Mouse (Mus musculus): ENCODE data around the gene Fubp1. TPM values are rescaled to one million over a fixed set of nuclear protein-coding genes. Genes with fewer than 3 reads are reported as not detected.
"Not testable (repeated sequence)": the region's sequence is repeated elsewhere in the genome, so short reads cannot be mapped to it uniquely, and the experiment has no call there.

Fubp1 gene
- polyA plus RNA-seq, 1 experiment, result 49.4 TPM

DNA sequence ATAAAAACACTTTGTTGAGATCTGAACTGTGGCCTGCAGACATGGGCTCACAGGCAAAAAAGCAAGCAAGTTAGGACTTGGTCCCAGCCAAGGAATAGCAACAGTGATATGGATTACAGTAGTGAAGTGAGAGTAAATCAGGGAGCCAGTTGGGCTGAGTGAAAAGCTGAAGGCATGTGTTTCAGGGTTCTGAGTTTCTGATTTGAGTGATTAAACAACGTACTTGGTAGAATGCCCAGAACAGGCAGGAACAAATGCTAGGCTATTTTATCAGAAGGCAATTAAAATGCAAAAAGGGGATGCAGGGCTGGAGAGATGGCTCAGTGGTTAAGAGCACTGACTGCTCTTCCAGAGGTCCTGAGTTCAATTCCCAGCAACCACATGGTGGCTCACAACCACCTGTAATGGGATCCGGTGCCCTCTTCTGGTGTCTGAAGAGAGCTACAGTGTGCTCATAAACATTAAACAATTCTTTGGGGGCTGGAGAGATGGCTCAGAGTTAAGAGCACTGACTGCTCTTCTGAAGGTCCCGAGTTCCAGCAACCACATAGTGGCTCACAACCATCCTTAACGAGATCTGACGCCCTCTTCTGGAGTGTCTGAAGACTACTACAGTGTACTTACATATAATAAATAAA is 35.2 kb downstream of the Fubp1 start:
- TF ChIP-seq POLR2A (IDR thresholded peaks at IDR 0.05; ENCODE audit: borderline replicate concordance, low read depth, low read length) (no peak), CTCF (IDR thresholded peaks at IDR 0.05; ENCODE audit: low read depth, low read length) (no peak)
- Histone ChIP-seq H3K27ac (ENCODE audit: insufficient read depth, low read depth, low read length) (no peak overlapping the region), H3K4me3 (ENCODE audit: insufficient read depth, low read length) (no peak overlapping the region), H3K4me1 (ENCODE audit: control insufficient read depth, insufficient read depth, low read length) (no peaks in the 10 kb centered on the region)

DNA sequence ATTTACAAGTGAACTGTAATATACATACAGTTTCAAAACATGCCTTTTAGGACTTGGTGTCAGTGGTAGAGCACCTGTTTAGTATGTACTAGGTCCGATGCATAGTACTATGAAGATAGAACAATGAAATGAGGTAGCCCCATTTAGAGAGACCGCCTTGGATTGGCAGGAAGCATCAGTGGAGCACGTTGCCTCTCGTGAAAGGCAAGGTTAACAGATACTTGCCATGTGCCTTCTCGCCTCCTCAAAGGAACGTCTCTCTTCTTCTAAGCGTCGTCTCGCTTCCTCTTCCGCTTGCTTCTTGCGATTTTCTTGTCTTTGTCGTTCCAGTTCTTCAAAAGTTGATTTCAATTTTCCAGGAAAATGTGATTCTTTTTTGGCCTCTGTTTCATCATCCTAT is 37.5 kb downstream of the Fubp1 start:
- TF ChIP-seq CTCF (IDR thresholded peaks at IDR 0.05; ENCODE audit: low read depth, low read length) (no peak), POLR2A (IDR thresholded peaks at IDR 0.05; ENCODE audit: borderline replicate concordance, low read depth, low read length) (no peak)
- H3K27ac ChIP-seq (ENCODE audit: insufficient read depth, low read depth, low read length), result no peak overlapping the region
- no peaks in the 10 kb centered on the region for H3K4me1 ChIP-seq (ENCODE audit: control insufficient read depth, insufficient read depth, low read length)
- H3K4me3 ChIP-seq (ENCODE audit: insufficient read depth, low read length), result no peak overlapping the region

DNA sequence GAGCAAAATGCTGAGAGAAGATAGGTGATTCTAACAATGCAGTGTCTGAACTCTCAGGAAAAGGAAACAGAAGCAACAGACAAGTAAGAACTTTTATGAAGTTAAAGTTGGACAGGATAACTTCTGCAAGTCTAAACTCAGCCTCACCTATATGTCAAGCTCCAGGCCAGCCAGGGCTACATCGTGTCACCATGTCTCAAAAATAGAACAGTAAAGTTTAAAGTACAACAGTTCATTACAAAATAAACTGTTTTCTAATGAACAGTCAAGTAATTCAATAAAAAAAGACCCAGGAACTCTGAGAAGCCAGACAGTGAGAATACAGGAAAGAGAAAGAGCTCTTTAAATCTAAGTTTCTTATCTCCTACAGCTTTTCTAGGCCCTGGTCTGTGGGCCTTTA is 40.3 kb downstream of the Fubp1 start:
- H3K27ac ChIP-seq (ENCODE audit: insufficient read depth, low read depth, low read length), result no peak overlapping the region
- H3K4me1 ChIP-seq (ENCODE audit: control insufficient read depth, insufficient read depth, low read length), result no peaks in the 10 kb centered on the region
- H3K4me3 ChIP-seq (ENCODE audit: insufficient read depth, low read length), result no peak overlapping the region
- TF ChIP-seq CTCF (IDR thresholded peaks at IDR 0.05; ENCODE audit: low read depth, low read length) (no peak), POLR2A (IDR thresholded peaks at IDR 0.05; ENCODE audit: borderline replicate concordance, low read depth, low read length) (no peak)

- Histone ChIP-seq H3K4me1 (ENCODE audit: control insufficient read depth, insufficient read depth, low read length) (peaks cover 8% of the 10 kb centered on the region), H3K27ac (ENCODE audit: insufficient read depth, low read depth, low read length) (no peak overlapping the region), H3K4me3 (ENCODE audit: insufficient read depth, low read length) (no peak overlapping the region)
- TF ChIP-seq POLR2A (IDR thresholded peaks at IDR 0.05; ENCODE audit: borderline replicate concordance, low read depth, low read length) (no peak), CTCF (IDR thresholded peaks at IDR 0.05; ENCODE audit: low read depth, low read length) (no peak)
Measured at GRCm38 (mm10) chr3:152257528-152257927, 47.3 kb downstream of the Fubp1 start.

DNA sequence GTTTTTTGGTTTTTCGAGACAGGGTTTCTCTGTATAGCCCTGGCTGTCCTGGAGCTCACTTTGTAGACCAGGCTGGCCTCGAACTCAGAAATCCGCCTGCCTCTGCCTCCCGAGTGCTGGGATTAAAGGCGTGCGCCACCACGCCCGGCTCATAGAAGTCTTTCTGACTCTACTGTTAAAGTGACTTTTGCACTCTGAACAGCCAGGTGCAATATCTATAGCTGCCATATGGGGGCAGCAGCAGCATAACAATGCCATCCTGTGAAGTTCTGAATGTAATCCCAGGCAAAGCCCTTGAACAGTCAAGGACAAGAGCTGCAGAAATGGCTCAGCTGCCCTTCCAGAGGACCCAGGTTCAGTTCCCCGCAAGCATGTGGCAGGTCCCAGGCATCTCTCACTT is 49.2 kb downstream of the Fubp1 start:
- not testable (repeated sequence) for H3K4me3 ChIP-seq (ENCODE audit: insufficient read depth, low read length); H3K27ac ChIP-seq (ENCODE audit: insufficient read depth, low read depth, low read length)
- H3K4me1 ChIP-seq (ENCODE audit: control insufficient read depth, insufficient read depth, low read length), result peaks cover 13% of the 10 kb centered on the region
- peak; percentile 15; the same call in 1 of the 2 replicates for TF ChIP-seq CTCF (IDR thresholded peaks at IDR 0.05; ENCODE audit: low read depth, low read length)

DNA sequence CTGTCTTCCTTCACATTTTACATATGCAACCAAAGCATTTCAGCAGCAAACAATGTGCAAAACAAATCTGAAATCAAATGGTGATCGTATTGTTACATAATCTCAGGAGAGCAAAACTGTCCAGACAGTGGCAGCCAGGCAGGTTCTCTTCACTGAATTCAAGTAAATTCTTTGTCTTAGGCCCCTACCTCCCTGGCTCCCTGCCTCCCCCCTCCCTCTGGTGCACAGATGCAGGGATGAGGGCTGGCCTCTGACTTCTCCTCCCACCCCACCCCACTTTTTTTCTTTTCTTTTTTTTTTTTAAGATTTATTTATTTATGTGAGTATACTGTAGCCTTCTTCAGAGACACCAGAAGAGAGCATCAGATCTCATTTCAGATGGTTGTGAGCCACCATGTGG is 50.1 kb downstream of the Fubp1 start:
- no peak overlapping the region for H3K4me3 ChIP-seq (ENCODE audit: insufficient read depth, low read length)
- H3K27ac ChIP-seq (ENCODE audit: insufficient read depth, low read depth, low read length), result no peak overlapping the region
- TF ChIP-seq CTCF (IDR thresholded peaks at IDR 0.05; ENCODE audit: low read depth, low read length) (no peak), POLR2A (IDR thresholded peaks at IDR 0.05; ENCODE audit: borderline replicate concordance, low read depth, low read length) (no peak)
- H3K4me1 ChIP-seq (ENCODE audit: control insufficient read depth, insufficient read depth, low read length), result peaks cover 13% of the 10 kb centered on the region

DNA sequence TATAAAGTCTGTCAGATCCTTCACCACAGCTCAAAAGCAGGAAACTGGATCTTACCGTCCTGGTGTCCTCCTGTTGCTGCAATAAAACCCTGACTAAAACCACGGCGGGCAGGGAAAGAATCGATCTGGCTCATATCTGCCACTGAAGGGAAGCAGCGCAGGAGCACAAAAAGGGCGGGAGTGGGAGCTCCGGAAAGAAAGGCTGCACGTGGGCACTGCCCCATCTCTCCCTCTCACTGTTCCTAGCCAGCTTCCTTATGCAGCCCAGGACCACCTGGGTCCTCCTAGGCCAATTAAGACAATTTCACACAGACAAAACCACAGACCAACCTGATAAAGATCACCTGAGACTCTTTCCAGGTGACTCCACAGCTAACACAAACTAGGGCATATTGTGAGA is 51.2 kb downstream of the Fubp1 start:
- Histone ChIP-seq H3K4me3 (ENCODE audit: insufficient read depth, low read length) (no peak overlapping the region), H3K27ac (ENCODE audit: insufficient read depth, low read depth, low read length) (no peak overlapping the region), H3K4me1 (ENCODE audit: control insufficient read depth, insufficient read depth, low read length) (peaks cover 13% of the 10 kb centered on the region)
- no peak for TF ChIP-seq CTCF (IDR thresholded peaks at IDR 0.05; ENCODE audit: low read depth, low read length)
- TF ChIP-seq POLR2A (IDR thresholded peaks at IDR 0.05; ENCODE audit: borderline replicate concordance, low read depth, low read length), result no peak

DNA sequence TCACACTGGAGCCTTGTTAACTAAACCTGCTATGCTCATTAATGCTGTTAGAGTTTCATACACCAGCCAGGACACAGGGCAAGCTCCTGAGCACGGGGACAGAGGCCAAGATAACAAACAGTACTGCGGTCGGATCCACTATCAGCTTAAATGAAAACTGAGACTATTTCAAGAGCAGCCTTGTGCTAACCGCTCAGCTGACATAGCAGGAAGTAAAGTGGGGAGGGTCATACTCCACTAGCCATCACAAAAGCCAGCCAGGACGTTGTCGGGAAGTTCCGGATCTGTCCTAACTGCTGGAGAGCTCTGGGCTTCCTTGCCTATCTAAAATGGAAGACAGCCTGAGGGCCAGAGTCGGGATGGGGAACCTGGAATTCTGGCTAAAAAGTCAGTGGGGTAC is 51.7 kb downstream of the Fubp1 start:
- H3K4me1 ChIP-seq (ENCODE audit: control insufficient read depth, insufficient read depth, low read length), result peaks cover 13% of the 10 kb centered on the region
- H3K27ac ChIP-seq (ENCODE audit: insufficient read depth, low read depth, low read length), result no peak overlapping the region
- no peak overlapping the region for H3K4me3 ChIP-seq (ENCODE audit: insufficient read depth, low read length)
- TF ChIP-seq CTCF (IDR thresholded peaks at IDR 0.05; ENCODE audit: low read depth, low read length) (no peak), POLR2A (IDR thresholded peaks at IDR 0.05; ENCODE audit: borderline replicate concordance, low read depth, low read length) (no peak)

GRCm38 (mm10) chr3:152264374-152264773 is 54.2 kb downstream of the Fubp1 start:
- Histone ChIP-seq H3K4me1 (ENCODE audit: control insufficient read depth, insufficient read depth, low read length) (peaks cover 13% of the 10 kb centered on the region), H3K4me3 (ENCODE audit: insufficient read depth, low read length) (no peak overlapping the region)

GRCm38 (mm10) chr3:152264830-152265229 is 54.6 kb downstream of the Fubp1 start:
- H3K4me1 ChIP-seq (ENCODE audit: control insufficient read depth, insufficient read depth, low read length), result peaks cover 13% of the 10 kb centered on the region
- no peak overlapping the region for H3K27ac ChIP-seq (ENCODE audit: insufficient read depth, low read depth, low read length)
- TF ChIP-seq CTCF (IDR thresholded peaks at IDR 0.05; ENCODE audit: low read depth, low read length), result no peak
- TF ChIP-seq POLR2A (IDR thresholded peaks at IDR 0.05; ENCODE audit: borderline replicate concordance, low read depth, low read length), result no peak
- H3K4me3 ChIP-seq (ENCODE audit: insufficient read depth, low read length), result no peak overlapping the region

More at GRCm38 (mm10) chr3:152264374-152264773, 54.2 kb downstream of the Fubp1 start:
- TF ChIP-seq POLR2A (IDR thresholded peaks at IDR 0.05; ENCODE audit: borderline replicate concordance, low read depth, low read length) (no peak), CTCF (IDR thresholded peaks at IDR 0.05; ENCODE audit: low read depth, low read length) (no peak)
- H3K27ac ChIP-seq (ENCODE audit: insufficient read depth, low read depth, low read length), result no peak overlapping the region
